Mouse (Mus musculus) neural tube, embryonic 14.5 days (tissue): ENCODE data around the gene Dld. TPM values are rescaled to one million over a fixed set of nuclear protein-coding genes. Genes with fewer than 3 reads are reported as not detected.

ENCODE experiments used
- ATAC-seq: fragments of 200-750 bp; cut with Nextera tagmentation; 2 replicates; pipeline ENCODE4 v1.8.0; 2017; ENCODE audit warnings: low read depth, mild to moderate bottlenecking, moderate TSS enrichment, moderate library complexity
- H3K27ac ChIP-seq: fragments of 300-500 bp; sonication (generic); 2 replicates; pipeline ENCODE4 v1.5.1; 2014; ENCODE audit warnings: low read depth, mild to moderate bottlenecking, control low read depth, low read length, moderate library complexity, mixed read lengths
- H3K27me3 ChIP-seq: fragments of 300-500 bp; sonication (generic); 2 replicates; pipeline ENCODE4 v1.6.1; 2014; ENCODE audit warnings: low read length; ENCODE audit not compliant: control insufficient read depth, insufficient read depth
- H3K36me3 ChIP-seq: fragments of 300-500 bp; sonication (generic); 2 replicates; pipeline ENCODE4 v1.6.1; 2014; ENCODE audit warnings: low read length, mixed read lengths; ENCODE audit not compliant: control insufficient read depth, insufficient read depth
- H3K4me1 ChIP-seq: fragments of 300-500 bp; sonication (generic); 2 replicates; pipeline ENCODE4 v1.6.1; 2014; ENCODE audit warnings: low read length; ENCODE audit not compliant: control insufficient read depth, insufficient read depth
- H3K4me2 ChIP-seq: fragments of 300-500 bp; sonication (generic); 2 replicates; pipeline ENCODE4 v1.6.1; 2014; ENCODE audit warnings: mild to moderate bottlenecking, low read depth, low read length, control low read depth
- H3K4me3 ChIP-seq: fragments of 300-500 bp; sonication (generic); 2 replicates; pipeline ENCODE4 v1.5.1; 2014; ENCODE audit warnings: low read depth, low read length, control low read depth, mixed read lengths
- H3K9ac ChIP-seq: fragments of 300-500 bp; sonication (generic); replicated peaks from 2 replicates; pipeline ENCODE4 v1.6.1; 2014; ENCODE audit warnings: low read depth, mild to moderate bottlenecking, control low read depth, low read length, mixed read lengths
- H3K9me3 ChIP-seq: fragments of 300-500 bp; sonication (generic); 2 replicates; pipeline ENCODE4 v1.6.1; 2016; ENCODE audit warnings: low read length; ENCODE audit not compliant: control insufficient read depth
- WGBS: fragments of 180-500 bp; shearing (Covaris S2); extraction: QIAGEN DNeasy Blood & Tissue Kit; methylation state at CpG from one replicate; pipeline ENCODE4 v1.1.7; 2014; 5-methylcytosine and 5-hydroxymethylcytosine counted together
- polyA plus RNA-seq: library from polyadenylated mRNA; unstranded; fragments of >200 nt; fragmentation: Nextera tagmentation; extraction: Ambion mirVana; gene quantifications from 2 replicates; pipeline ENCODE4 v1.2.1, GENCODE M21; 2014

Gene Dld
- polyA plus RNA-seq, 1 experiment from 2014 or later = 132 TPM

- Histone ChIP-seq H3K9ac (no peak overlapping the region), H3K4me3 (no peak overlapping the region), H3K27me3 (no peaks in the 10 kb centered on the region), H3K36me3 (no peaks in the 10 kb centered on the region), H3K9me3 (no peaks in the 10 kb centered on the region), H3K4me2 (no peak overlapping the region), H3K27ac (no peak overlapping the region), H3K4me1 (no peaks in the 10 kb centered on the region)
- ATAC-seq = no peak
- 97% methylated on average over 9 of the region's 9 CpGs for WGBS
Measured at GRCm38 (mm10) chr12:31300276-31300675, 51.0 kb downstream of the Dld start.

- no peak overlapping the region for H3K4me3 ChIP-seq
- H3K9me3 ChIP-seq = no peaks in the 10 kb centered on the region
- H3K9ac ChIP-seq = no peak overlapping the region
- H3K27ac ChIP-seq = no peak overlapping the region
- H3K4me2 ChIP-seq = no peak overlapping the region
- no peaks in the 10 kb centered on the region for H3K27me3 ChIP-seq
- H3K36me3 ChIP-seq = no peaks in the 10 kb centered on the region
- H3K4me1 ChIP-seq = no peaks in the 10 kb centered on the region
- ATAC-seq = no peak
- 88% methylated on average over 14 of the region's 14 CpGs for WGBS
Measured at GRCm38 (mm10) chr12:31299676-31300197, 51.5 kb downstream of the Dld start.

- Histone ChIP-seq H3K27ac (no peak overlapping the region), H3K9ac (no peak overlapping the region), H3K36me3 (no peaks in the 10 kb centered on the region), H3K4me1 (no peaks in the 10 kb centered on the region), H3K27me3 (no peaks in the 10 kb centered on the region), H3K9me3 (no peaks in the 10 kb centered on the region), H3K4me3 (no peak overlapping the region), H3K4me2 (no peak overlapping the region)
- WGBS = 89% methylated on average over 3 of the region's 3 CpGs
- no peak for ATAC-seq
Measured at GRCm38 (mm10) chr12:31299126-31299525, 52.1 kb downstream of the Dld start.

- no peaks in the 10 kb centered on the region for H3K9me3 ChIP-seq
- no peak overlapping the region for H3K27ac ChIP-seq
- H3K27me3 ChIP-seq = no peaks in the 10 kb centered on the region
- no peak for ATAC-seq
- WGBS = 90% methylated on average over 8 of the region's 8 CpGs
- no peak overlapping the region for H3K4me3 ChIP-seq
- no peak overlapping the region for H3K9ac ChIP-seq
- no peak overlapping the region for H3K4me2 ChIP-seq
- H3K4me1 ChIP-seq = no peaks in the 10 kb centered on the region
- H3K36me3 ChIP-seq = no peaks in the 10 kb centered on the region
Measured at GRCm38 (mm10) chr12:31298530-31298929, 52.7 kb downstream of the Dld start.

GRCm38 (mm10) chr12:31298122-31298521 is 53.1 kb downstream of the Dld start:
- ATAC-seq = no peak
- H3K36me3 ChIP-seq = no peaks in the 10 kb centered on the region
- no peak overlapping the region for H3K4me3 ChIP-seq
- H3K4me2 ChIP-seq = no peak overlapping the region
- 91% methylated on average over 4 of the region's 4 CpGs for WGBS
- no peaks in the 10 kb centered on the region for H3K27me3 ChIP-seq
- H3K9me3 ChIP-seq = no peaks in the 10 kb centered on the region
- H3K27ac ChIP-seq = no peak overlapping the region
- no peaks in the 10 kb centered on the region for H3K4me1 ChIP-seq
- no peak overlapping the region for H3K9ac ChIP-seq

- Histone ChIP-seq H3K9me3 (no peaks in the 10 kb centered on the region), H3K9ac (no peak overlapping the region), H3K27me3 (no peaks in the 10 kb centered on the region), H3K36me3 (no peaks in the 10 kb centered on the region), H3K27ac (no peak overlapping the region), H3K4me1 (no peaks in the 10 kb centered on the region), H3K4me3 (no peak overlapping the region), H3K4me2 (no peak overlapping the region)
- 89% methylated on average over 4 of the region's 4 CpGs for WGBS
- ATAC-seq = no peak
Measured at GRCm38 (mm10) chr12:31296097-31296496, 55.2 kb downstream of the Dld start.

- WGBS = 50% methylated on average over 3 of the region's 3 CpGs
Measured at GRCm38 (mm10) chr12:31295505-31295904, 55.7 kb downstream of the Dld start.

GRCm38 (mm10) chr12:31294996-31295395 is 56.3 kb downstream of the Dld start:
- Histone ChIP-seq H3K9me3 (no peaks in the 10 kb centered on the region), H3K27ac (no peak overlapping the region)

More at GRCm38 (mm10) chr12:31295505-31295904, 55.7 kb downstream of the Dld start:
- no peaks in the 10 kb centered on the region for H3K4me1 ChIP-seq
- H3K9ac ChIP-seq = no peak overlapping the region
- no peak for ATAC-seq
- H3K4me2 ChIP-seq = no peak overlapping the region
- no peaks in the 10 kb centered on the region for H3K9me3 ChIP-seq
- no peaks in the 10 kb centered on the region for H3K27me3 ChIP-seq
- no peak overlapping the region for H3K27ac ChIP-seq
- H3K36me3 ChIP-seq = no peaks in the 10 kb centered on the region
- no peak overlapping the region for H3K4me3 ChIP-seq

GRCm38 (mm10) chr12:31294526-31294925 is 56.7 kb downstream of the Dld start:
- ATAC-seq = no peak
- H3K27ac ChIP-seq = no peak overlapping the region
- H3K4me3 ChIP-seq = no peak overlapping the region
- no peaks in the 10 kb centered on the region for H3K4me1 ChIP-seq
- H3K36me3 ChIP-seq = no peaks in the 10 kb centered on the region; the same call in 1 of the 2 replicates
- H3K9ac ChIP-seq = no peak overlapping the region
- WGBS = 60% methylated on average over 10 of the region's 10 CpGs
- no peak overlapping the region for H3K4me2 ChIP-seq
- H3K27me3 ChIP-seq = no peaks in the 10 kb centered on the region
- H3K9me3 ChIP-seq = no peaks in the 10 kb centered on the region

More at GRCm38 (mm10) chr12:31294996-31295395, 56.3 kb downstream of the Dld start:
- Histone ChIP-seq H3K36me3 (no peaks in the 10 kb centered on the region), H3K4me2 (no peak overlapping the region), H3K4me1 (no peaks in the 10 kb centered on the region), H3K9ac (no peak overlapping the region), H3K4me3 (no peak overlapping the region), H3K27me3 (no peaks in the 10 kb centered on the region)
- WGBS = 86% methylated on average over 11 of the region's 11 CpGs
- ATAC-seq = no peak
